Mouse (Mus musculus) testis, adult 2 months (tissue): ENCODE data around the gene Ddn. TPM values are rescaled to one million over a fixed set of nuclear protein-coding genes. Genes with fewer than 3 reads are reported as not detected.

ENCODE experiments used
- H3K27ac ChIP-seq: fragments of 200-500 bp; 2 replicates; pipeline ENCODE4 v1.5.1; 2012; ENCODE audit warnings: low read depth, low read length; ENCODE audit not compliant: control insufficient read depth, insufficient read depth
- H3K27me3 ChIP-seq: fragments of 200-500 bp; 2 replicates; pipeline ENCODE4 v1.6.1; 2012; ENCODE audit warnings: mild to moderate bottlenecking, low read length, moderate library complexity; ENCODE audit not compliant: control insufficient read depth, insufficient read depth
- H3K36me3 ChIP-seq: fragments of 200-500 bp; 2 replicates; pipeline ENCODE4 v1.6.1; 2012; ENCODE audit warnings: mild to moderate bottlenecking, low read length; ENCODE audit not compliant: control insufficient read depth, insufficient read depth
- H3K4me1 ChIP-seq: fragments of 200-500 bp; 2 replicates; pipeline ENCODE4 v1.6.1; 2012; ENCODE audit warnings: low read length; ENCODE audit not compliant: control insufficient read depth, insufficient read depth
- H3K4me3 ChIP-seq: fragments of 200-500 bp; 2 replicates; pipeline ENCODE4 v1.5.1; 2012; ENCODE audit warnings: low read depth, mild to moderate bottlenecking, low read length, moderate library complexity, mixed read lengths; ENCODE audit not compliant: control insufficient read depth
- CTCF ChIP-seq: fragments of 200-500 bp; IDR thresholded peaks from 2 replicates; pipeline ENCODE4 v1.5.1; 2012; ENCODE audit warnings: low read depth, mild to moderate bottlenecking, inconsistent platforms, low read length, moderate library complexity; ENCODE audit not compliant: control insufficient read depth, insufficient read depth, insufficient replicate concordance
- POLR2A ChIP-seq: fragments of 200-500 bp; IDR thresholded peaks from 2 replicates; pipeline ENCODE4 v1.6.1; 2012; ENCODE audit warnings: low read depth, mild to moderate bottlenecking, inconsistent platforms, low read length, moderate library complexity; ENCODE audit not compliant: control insufficient read depth
- polyA plus RNA-seq: library from polyadenylated mRNA; depleted of rRNA; stranded (reverse); fragments of >200 nt; gene quantifications from 2 replicates; pipeline ENCODE4 v1.2.3, GENCODE M21; 2012

Ddn gene
- polyA plus RNA-seq, 1 experiment: 0.02 TPM

- H3K4me1 ChIP-seq: peaks cover 31% of the 10 kb centered on the region
- no peak within 1 kb of the TSS for H3K27ac ChIP-seq
- H3K27me3 ChIP-seq: peaks cover 10% of the 10 kb centered on the region; the same call in 1 of the 2 replicates
- H3K36me3 ChIP-seq: no peaks in the 10 kb centered on the region
- TF ChIP-seq POLR2A (no peak), CTCF (no peak)
- H3K4me3 ChIP-seq: peak within 1 kb of the TSS; percentile 9
Measured at GRCm38 (mm10) chr15:98789661-98790535, 19.4 kb downstream of the Ddn start, which contains the start of gene Wnt1. Gene Wnt1 (plus strand): TSS chr15:98789857.

DNA sequence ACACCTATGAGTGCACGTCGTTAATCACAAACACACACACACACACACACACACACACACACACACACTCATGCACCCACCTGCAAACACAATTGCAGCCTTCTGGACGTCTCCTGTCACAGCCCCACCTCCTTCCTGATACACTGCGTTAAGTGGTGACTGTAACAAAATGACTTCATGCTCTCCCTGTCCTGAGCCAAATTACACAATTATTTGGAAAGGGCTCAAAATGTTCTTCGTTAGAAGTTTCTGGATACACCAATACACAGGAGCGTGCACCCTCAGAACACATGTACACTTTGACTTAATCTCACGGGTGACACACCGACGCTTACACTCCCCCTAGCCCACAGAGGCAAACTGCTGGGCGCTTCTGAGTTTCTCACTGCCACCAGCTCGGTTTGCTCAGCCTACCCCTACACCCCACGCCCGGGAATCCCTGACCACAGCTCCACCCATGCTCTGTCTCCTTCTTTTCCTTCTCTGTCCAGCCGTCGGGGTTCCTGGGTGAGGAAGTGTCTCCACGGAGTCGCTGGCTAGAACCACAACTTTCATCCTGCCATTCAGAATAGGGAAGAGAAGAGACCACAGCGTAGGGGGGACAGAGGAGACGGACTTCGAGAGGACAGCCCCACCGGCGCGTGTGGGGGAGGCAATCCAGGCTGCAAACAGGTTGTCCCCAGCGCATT is 20.2 kb downstream of the Ddn start:
- Histone ChIP-seq H3K4me3 (peak overlapping the region; percentile 8), H3K36me3 (no peaks in the 10 kb centered on the region), H3K27ac (no peak overlapping the region), H3K27me3 (peaks cover 10% of the 10 kb centered on the region; the same call in 1 of the 2 replicates), H3K4me1 (peaks cover 31% of the 10 kb centered on the region)
- no peak for TF ChIP-seq POLR2A
- 0 out of 2 replicates have a peak, but pooled peaks have one; percentile 19 for TF ChIP-seq CTCF

GRCm38 (mm10) chr15:98787930-98788329 is 21.4 kb downstream of the Ddn start:
- H3K4me1 ChIP-seq: peaks cover 27% of the 10 kb centered on the region
- H3K36me3 ChIP-seq: no peaks in the 10 kb centered on the region
- no peak overlapping the region for H3K4me3 ChIP-seq
- no peak overlapping the region for H3K27ac ChIP-seq
- peak; percentile 42; the same call in 1 of the 2 replicates for TF ChIP-seq CTCF
- no peak for TF ChIP-seq POLR2A
- H3K27me3 ChIP-seq: peaks cover 10% of the 10 kb centered on the region; the same call in 1 of the 2 replicates

GRCm38 (mm10) chr15:98785744-98786143 is 23.5 kb downstream of the Ddn start:
- Histone ChIP-seq H3K4me3 (no peak overlapping the region), H3K4me1 (peaks cover 7% of the 10 kb centered on the region), H3K36me3 (no peaks in the 10 kb centered on the region), H3K27ac (no peak overlapping the region), H3K27me3 (peaks cover 7% of the 10 kb centered on the region; the same call in 1 of the 2 replicates)
- TF ChIP-seq CTCF (peak; percentile 50; the same call in 1 of the 2 replicates), POLR2A (no peak)

- no peak overlapping the region for H3K4me3 ChIP-seq
- H3K36me3 ChIP-seq: no peaks in the 10 kb centered on the region
- TF ChIP-seq CTCF: no peak
- H3K4me1 ChIP-seq: peaks cover 22% of the 10 kb centered on the region
- no peak overlapping the region for H3K27ac ChIP-seq
- peaks cover 8% of the 10 kb centered on the region for H3K27me3 ChIP-seq
Measured at GRCm38 (mm10) chr15:98781166-98781565, 28.1 kb downstream of the Ddn start.

DNA sequence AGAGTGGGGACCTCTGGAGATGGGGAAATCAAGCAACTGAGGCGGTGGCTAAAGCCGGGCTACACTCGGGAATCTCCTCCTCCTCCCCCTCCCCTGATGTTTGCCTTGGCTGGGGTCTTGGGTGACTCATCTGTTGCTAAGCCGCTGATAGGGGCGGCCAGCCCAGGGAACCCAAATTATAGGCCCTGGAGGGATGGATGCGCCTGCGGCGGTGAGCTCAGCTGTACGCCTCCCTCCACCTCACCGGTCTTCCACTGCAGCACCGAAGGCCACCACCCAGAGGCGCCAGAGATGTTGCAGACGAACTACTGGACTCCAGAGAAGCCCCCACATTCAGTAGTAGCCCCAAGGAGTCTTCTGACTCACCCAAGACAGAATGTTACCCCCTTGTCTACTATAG is 28.7 kb downstream of the Ddn start:
- Histone ChIP-seq H3K27me3 (peaks cover 8% of the 10 kb centered on the region), H3K4me3 (no peak overlapping the region)
- TF ChIP-seq CTCF (0 out of 2 replicates have a peak, but pooled peaks have one; percentile 9), POLR2A (no peak)

GRCm38 (mm10) chr15:98780075-98780474 is 29.2 kb downstream of the Ddn start:
- H3K27me3 ChIP-seq: peaks cover 8% of the 10 kb centered on the region
- TF ChIP-seq POLR2A (no peak), CTCF (no peak)
- no peaks in the 10 kb centered on the region for H3K36me3 ChIP-seq
- peaks cover 25% of the 10 kb centered on the region for H3K4me1 ChIP-seq
- no peak overlapping the region for H3K4me3 ChIP-seq
- no peak overlapping the region for H3K27ac ChIP-seq

More for the DNA sequence above, 28.7 kb downstream of the Ddn start:
- Histone ChIP-seq H3K4me1 (peaks cover 25% of the 10 kb centered on the region), H3K27ac (no peak overlapping the region), H3K36me3 (no peaks in the 10 kb centered on the region)
